Mouse (Mus musculus): ENCODE measurements around the gene 1600014C10Rik.

The 1600014C10Rik gene

DNA sequence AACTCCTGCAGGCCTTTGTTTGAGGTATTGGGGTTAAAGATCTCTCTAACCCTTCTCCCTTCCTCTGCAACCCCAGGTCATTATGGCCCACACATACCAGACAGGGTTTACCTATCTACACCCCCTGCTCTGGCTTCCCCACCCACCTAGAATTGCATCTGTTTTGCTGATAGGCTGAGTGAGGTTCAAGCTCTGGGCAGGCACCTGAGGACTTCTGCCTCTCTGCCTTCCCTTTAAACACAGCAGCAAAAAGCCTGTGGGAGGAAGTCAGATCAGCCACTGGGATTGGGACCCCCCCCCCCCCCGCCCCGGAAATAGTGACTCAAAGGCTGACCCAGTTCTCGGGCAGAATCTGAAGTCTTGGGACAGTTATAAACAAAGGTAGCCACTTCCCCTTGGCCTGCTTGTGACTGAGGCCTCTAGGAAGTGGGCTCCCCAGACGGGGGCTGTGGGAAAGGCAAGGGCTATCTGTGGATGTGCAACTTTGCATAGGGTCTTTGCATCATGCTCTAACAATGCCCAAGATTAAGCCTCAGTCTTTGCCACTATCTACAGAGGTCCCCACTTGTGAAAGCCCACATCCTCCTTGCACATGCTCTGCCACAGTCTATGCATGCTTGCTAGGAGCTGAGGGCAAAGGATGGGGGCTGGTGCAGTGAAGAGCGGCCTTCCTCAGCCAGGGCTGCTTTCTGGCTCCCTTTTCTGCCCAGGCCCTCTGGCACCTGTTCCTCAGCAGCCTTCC is 31.6 kb downstream of the 1600014C10Rik start:
- no peak for DNase-seq (ENCODE audit: low spot score)

DNA sequence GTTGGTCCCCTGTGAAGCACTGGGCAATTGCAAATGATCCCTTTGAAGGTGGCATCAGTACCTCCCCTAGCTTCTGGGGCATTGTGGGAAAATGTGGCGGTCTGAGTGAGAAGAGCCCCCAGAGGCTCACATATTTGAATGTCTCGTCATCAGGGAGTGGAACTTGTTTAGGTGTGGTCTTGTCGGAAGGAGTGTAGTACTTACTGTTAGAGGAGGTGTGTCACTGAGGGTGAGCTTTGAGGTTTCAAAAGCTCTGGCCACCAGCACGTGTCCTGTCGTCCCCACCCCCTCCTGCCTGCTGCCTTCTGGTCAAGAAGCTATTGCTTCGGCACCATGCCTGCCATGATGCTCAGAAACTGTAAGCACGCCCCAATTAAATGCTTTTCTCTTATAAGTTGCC is 32.3 kb downstream of the 1600014C10Rik start:
- no peak for DNase-seq (ENCODE audit: low spot score)

DNA sequence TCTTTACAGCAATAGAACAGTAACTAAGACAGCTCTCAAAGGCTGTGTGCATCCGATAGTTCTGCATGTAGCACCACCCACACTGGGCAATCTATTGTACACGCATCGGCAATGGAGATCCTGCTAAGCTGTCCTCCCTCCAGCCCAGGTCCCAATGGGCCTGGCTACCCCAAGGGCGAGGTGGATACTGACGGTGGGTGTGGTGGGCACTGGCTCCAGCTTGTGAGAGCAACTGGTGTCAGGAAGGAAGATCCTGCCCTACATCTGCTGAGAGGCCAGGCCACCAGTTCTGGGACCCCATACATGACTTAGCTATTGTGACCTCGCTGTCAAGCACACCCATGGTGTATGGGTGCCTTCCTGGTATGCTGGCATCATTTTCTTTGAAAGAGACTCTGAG is 32.7 kb downstream of the 1600014C10Rik start:
- DNase-seq (ENCODE audit: low spot score): no peak

DNA sequence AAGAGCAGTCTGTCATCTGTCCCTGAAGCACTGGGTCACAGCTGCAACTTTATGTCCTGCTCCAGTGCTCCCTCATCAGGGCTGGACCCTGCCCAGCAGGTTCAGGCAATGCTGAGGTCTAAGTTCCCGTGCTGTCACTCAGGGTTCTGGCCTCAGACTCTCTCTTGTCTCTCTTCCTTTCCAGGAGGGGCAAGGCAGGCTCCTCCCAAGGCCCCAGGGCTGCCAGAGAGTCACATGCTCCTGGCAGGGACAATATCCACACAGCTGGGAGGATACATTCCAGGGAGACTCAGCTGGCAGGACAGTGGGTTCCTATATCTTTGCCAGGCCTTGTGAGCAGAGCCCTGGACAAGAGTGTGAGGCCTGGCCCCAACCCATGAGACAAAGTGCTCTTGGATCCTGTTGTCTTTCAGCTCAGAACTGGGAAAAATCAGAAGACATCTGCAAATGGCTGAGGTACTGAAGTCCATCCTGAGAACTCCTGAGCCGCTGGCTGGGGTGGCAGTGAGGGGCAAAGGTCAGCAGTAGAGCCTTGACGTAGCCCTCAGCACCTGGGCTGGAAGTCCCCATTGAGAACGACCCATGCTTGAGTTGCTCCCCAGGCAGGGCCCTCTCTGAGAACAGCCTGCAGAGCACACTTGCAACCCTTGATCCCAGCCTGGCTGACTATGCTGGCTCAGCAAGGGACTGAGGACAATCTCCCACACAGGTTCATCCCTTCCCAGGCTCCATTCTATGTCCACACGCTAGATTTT is 34.6 kb downstream of the 1600014C10Rik start:
- peak; percentile 86 for DNase-seq (ENCODE audit: low spot score)

DNA sequence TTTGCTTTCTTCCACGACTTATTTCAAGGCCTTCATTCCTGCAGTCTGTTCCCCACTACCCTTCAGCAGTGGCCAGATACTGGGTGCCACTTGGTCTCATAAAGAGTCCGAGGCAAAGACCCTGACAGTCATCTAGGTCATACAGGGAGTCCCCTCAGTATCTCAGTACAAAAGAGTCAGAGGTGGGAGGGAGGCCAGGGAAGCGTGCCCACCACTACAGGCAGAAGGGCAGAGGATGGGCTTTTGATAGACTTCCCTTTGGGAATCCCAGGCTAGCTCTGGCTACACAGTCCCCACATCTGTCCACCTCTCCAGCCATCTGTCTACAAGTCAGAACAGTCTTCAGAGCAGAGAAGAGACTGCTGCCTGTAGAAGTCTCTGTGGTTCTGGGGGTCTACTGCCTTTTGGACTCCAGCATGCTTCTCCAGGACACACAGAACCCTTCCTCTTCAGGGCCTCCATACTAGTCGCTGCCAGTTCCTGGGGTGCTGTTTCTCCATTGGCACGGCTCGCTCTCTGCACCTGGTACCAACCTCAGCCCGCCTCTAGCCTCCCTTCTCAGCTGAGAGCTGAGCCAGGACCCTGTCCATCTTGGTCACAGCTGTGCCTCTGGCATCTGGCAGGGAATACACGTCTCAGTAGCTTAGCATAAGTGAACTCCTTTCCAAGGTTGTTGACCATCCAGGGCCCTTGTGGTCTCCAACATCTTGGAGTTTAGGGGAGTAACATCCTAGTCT is 35.8 kb downstream of the 1600014C10Rik start:
- DNase-seq (ENCODE audit: low spot score): no peak

DNA sequence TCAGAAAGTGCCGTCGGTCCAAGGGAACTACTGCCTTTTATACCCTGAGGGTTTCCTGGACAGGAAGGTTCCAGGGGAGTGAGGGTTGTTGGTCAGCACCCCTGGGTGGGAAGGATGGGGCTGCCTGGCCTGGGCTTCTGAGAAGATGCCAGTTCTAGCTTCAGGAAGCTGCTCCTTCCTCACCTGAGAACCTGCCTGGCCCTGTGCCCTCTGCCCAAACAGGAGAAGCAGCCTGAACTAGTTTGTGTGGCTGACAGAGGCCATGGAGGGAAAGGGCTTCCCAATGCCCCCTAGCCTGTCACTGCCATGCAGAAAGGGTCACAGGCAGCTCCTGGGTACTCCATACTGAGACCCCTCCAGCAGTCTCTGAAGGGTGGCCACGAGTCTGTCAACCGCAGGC is 36.5 kb downstream of the 1600014C10Rik start:
- DNase-seq (ENCODE audit: low spot score): no peak

DNA sequence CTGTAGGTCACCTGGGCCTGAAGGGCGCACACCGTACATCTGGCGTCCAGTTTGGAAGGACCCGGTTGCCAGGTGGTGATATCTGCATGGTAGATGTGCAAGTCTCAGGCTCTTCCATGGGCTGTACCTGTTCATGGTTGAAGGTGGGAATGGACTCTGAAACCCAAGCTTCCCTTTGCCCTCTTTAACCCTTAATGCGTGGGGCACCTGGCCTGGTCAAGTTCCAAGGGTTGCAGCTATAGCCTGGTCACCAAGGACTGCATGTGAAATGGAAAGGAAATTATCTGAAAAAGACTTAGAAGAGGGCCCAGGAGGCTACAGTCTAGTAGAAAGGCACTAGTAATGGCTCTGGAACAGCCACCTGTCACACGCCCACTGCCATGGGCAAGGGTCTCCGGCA is 37.8 kb downstream of the 1600014C10Rik start:
- DNase-seq (ENCODE audit: low spot score): no peak

DNA sequence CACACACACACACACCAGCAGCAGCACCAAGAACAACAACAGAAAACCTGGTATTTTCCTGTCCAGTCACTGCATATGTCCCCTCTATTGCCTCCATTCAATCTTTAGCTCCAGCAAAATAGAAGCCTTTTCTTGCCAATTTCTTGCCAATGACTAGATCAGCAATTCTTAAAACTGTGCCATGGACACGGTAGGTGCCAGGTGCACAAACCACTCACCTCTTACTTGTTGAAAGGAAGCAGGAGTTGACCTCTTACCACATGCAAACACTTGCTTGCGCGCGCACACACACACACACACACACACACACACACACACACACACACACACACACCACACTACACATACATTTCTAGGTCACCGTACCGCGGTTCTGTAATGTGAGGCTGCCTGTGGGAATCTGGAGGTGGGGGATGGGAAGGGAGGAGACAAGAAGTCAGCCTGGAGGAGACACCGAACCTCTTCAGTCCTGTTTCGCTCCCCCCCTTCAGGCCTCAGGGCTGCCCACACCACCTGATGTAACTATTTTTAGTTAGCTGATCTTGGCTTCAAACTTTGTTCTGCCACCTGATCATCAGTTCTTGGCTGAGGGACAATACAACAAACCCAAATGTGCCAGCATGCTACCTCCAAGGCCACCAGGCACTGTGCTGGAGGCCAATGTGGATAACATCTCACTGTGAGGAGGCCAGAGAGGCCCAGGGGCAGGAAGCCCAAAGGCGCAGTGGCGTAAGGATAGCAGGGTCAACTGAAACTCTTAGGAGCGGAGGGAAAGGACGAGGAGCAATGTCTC is 41.8 kb downstream of the 1600014C10Rik start:
- no peak for DNase-seq (ENCODE audit: low spot score)

DNA sequence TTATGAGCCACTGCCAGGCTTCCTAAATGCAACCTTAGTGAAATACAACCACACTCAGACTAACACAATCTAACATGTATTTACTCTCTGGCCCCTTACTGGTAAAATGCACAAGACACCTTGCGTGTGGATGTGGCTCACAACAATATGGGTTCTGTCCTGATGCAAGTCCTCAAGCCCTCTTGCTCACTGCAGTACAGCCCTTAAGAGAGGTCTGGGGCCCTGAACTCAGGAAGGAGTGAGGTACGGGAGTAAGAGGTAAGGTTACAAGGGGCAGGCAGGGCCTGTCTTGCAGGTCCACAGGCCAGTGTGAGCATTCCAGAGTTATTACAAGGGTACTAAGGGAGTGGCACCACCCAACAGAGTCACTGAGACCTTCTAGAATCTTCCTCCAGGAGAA is 43.2 kb downstream of the 1600014C10Rik start:
- no peak for DNase-seq (ENCODE audit: low spot score)

DNA sequence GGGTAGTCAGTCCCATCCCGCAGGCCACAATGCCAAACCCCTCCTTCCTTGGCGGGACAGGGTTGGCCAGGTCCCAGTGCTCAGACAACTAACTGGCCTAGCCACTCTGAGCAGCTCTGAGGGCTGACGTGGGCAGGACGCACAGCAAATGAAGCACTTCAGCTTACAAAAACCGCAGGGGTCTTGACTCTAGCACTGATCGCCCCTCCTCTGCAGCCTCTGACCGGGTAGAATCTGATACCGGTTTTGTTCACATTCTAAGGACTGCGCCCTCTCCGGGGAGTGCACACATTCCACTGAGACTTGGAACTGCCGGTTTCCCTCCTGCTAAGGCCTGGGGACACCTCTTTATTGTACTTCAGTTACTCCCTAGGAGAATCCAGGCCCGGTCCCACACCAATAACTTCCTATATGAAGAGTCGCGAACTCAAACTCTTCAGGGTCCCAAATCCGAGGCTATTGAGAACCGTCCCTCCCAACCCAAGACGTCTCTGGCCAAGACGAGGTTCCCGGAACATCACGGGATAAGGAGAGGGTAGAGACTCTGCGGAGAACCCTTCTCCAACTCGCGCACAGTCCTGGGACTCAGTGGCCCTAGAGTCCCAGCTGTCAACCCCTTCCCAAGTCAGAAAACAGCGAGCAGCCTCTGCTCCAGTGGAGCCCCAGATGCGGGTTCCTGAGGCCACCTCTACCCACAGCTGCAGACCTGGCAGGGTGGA is 44.3 kb downstream of the 1600014C10Rik start:
- DNase-seq (ENCODE audit: low spot score): peak; percentile 65

DNA sequence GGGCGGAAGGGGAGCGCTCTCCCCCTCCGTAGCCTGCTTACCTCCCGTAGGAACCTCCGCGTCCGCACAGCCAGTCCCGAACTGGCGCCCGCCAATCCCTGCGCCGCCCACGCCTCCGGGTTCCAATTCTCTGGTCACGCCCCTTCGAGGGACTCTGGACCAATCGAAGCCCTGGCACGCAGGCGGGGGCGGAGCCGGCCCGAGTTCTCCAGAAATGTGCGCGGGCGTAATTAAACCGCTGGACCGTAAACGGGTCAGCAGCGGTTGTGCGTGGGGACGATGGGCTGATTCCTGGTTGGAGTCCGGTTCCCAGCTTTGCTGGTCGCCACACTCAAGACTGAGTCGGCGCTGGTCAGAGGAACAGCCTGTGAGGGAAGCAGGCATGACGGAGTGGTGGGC is 44.9 kb downstream of the 1600014C10Rik start, which contains the start of gene Plekhf1:
TSS of gene Plekhf1 (minus strand) at position 117 of the 399 bp plus-strand sequence.
- DNase-seq (ENCODE audit: low spot score): peak; percentile 93

DNA sequence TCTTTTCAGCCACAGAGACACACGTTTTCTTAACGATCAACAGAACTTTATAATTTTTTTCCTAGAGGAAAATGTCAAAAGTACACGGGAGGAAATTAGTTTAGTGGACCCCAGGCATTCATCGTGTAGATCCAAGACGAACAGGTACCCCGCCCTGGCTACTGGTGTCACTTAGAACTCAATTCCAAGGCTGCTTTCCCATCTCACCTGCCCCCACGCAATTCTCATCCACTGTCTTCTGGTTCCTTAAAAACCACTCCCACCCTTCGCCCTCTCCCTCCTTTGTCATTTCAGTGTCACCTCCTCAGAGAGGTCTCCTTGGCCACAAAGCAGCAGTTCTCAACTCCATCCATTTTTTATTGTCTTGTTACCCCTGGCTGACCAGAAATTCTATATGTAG is 45.3 kb downstream of the 1600014C10Rik start:
- no peak for DNase-seq (ENCODE audit: low spot score)

DNA sequence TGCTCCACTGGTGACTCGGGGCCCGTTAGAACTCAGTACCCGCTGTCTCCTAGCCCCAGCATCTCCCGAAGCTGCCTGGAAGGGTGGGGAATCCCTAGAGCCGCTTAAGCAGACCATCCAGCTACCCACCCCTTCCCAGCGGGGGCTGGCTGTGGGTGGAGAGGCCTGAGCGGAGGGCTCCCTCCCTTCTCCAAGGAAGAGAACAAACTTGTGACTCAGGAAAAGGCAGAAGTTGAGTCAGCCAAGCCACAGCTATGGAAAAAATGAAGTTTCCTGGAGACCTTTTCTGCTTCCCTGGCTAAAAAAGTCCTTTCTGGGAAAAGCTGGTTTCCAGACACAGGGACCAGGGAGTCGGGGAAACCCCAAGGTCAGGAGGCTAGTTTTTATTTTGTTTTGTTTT is 47.3 kb downstream of the 1600014C10Rik start:
- no peak for DNase-seq (ENCODE audit: low spot score)

DNA sequence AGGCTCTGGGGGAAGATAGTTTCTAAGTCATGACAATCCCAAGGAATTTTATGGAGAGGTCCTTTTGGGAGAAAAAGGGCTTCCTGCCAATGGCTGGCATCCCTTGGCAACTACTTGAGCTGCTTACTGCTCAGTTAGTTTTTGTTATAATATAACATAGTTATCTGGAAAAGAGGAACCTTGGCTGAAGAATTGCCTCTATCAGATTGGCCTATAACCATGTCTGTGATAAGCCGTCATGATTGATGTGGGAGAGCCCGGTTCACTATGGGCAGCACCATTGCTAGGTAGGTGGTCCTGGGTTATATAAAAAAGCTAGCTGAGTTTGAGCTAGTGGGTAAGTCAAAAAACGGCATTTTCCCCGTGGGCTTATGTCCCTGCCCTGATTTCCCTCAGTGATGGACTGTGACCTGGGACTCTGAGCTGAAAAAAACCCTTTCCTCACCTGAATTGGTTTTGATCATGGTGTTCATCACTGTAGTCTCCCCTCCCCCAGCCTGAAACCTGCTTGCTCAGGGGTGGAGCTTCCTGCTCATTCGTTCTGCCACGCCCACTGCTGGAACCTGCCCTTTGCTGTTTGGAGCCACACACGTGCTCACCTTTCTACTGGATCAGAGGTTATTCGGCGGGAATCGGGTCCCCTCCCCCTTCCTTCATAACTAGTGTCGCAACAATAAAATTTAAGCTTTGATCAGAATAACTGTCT is 53.5 kb downstream of the 1600014C10Rik start:
- no peak for DNase-seq (ENCODE audit: low spot score)

DNA sequence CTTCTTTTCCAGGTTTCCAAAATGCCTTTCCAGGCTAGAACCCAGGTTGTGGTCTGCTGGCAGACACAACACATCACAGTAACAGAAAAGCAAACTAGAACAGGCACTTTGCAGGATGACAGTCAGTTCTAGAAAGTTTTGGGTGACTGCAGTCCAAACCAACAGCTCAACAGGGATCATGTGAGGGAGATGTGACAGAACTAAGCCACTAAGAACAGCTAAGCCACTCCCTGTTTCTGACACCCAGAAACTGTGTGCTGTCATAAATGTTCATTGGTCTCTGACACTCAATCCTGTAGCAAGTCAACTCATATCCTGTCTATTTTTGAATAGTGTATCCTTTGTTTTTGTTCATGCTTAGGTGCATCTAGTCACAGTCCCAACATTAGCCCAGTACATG is 54.1 kb downstream of the 1600014C10Rik start:
- no peak for DNase-seq (ENCODE audit: low spot score)

DNA sequence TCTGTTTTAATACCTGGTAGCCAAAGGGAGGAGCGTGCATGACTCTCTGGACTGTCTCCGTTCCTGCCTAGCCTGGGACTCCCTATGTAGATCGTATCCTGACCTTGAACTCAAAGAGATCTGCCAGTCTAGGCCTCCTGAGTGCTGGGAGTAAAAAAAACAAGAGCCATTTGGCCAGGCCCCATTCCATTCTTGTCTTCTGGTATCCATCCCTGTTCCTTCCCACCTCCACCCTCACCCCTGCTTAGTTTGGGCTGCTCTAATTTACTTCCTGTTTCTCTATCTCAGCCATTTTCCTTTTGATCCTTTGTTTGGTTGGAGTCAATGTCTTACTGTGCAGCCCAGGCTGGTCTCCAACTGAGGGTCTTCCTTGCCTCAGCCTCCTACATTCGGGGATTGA is 59.4 kb downstream of the 1600014C10Rik start:
- no peak for DNase-seq (ENCODE audit: low spot score)
